Mouse (Mus musculus): ENCODE data around the gene Spop. TPM values are rescaled to one million over a fixed set of nuclear protein-coding genes. Genes with fewer than 3 reads are reported as not detected.

The Spop gene
- polyA plus RNA-seq, 1 experiment from 2014 or later = 168 TPM

DNA sequence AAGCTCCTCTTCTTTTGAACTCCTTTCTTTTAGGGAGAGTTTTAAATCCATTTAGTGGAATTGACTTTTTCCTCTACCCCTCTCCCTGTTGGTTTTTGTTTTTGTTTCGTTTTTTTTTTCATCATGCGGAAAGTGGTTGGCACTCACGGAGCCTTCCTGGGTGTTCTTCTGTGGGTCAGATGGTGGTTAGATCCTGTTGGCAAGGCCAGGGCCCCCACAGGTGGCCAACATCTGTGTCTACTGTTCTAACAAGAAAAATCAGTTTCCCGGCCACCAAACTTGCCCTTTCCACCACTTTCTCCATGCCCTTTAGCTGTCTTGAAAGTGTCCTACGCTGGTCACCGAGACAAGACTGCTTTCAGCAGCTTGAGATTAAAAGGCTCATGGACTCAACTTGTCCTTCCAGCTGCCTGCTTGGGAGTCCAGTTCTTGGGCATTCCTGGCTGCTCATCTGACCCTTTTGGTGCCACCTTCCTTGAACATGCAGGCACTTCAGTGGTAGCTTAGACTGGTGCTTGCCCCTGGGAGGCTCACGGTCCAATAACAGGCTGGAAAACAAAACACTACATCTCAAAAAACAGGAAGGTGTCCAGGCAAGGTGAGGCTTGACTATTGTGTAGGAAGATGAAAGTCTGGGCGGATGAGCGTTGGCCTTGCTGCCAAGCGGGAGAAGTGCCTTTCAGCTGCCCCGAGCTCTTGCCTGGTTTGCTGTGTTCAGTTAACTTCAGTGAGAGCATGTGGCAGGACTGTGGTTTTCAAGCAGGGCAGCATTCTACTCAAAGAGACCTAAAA lies 21.0 kb upstream of the Spop start:
- H3K4me3 ChIP-seq = no peak overlapping the region
- no peak for ATAC-seq (ENCODE audit: insufficient number of reproducible peaks, low FRiP score, low TSS enrichment, low read depth)
- H3K36me3 ChIP-seq = peaks cover 35% of the 10 kb centered on the region
- no peaks in the 10 kb centered on the region for H3K9me3 ChIP-seq
- H3K27ac ChIP-seq = peak overlapping the region; percentile 60
- 49% methylated on average over 11 of the region's 11 CpGs for WGBS
- no peak overlapping the region for H3K4me2 ChIP-seq
- H3K9ac ChIP-seq = no peak overlapping the region
- no peaks in the 10 kb centered on the region for H3K27me3 ChIP-seq
- H3K4me1 ChIP-seq = peaks cover 26% of the 10 kb centered on the region

DNA sequence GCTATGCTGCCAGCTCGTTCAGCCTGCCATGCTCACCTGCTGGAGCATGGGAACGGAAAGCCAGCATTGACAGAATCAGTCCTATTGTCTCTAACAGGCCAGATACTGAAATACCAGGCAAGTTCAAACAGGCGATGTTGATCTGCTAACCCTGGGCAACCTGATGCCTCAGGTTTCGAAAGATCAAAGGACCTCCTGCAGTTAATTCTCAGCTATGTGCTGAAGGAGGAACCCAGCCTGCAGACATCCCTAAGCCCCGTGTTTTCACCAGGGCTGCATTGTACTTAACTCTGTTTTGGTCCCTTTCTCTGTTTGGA lies 20.4 kb upstream of the Spop start:
- Histone ChIP-seq H3K27ac (peak overlapping the region; percentile 60; the same call in 1 of the 2 replicates), H3K4me3 (no peak overlapping the region), H3K4me1 (peaks cover 31% of the 10 kb centered on the region), H3K9me3 (no peaks in the 10 kb centered on the region), H3K36me3 (peaks cover 30% of the 10 kb centered on the region), H3K4me2 (no peak overlapping the region), H3K9ac (no peak overlapping the region), H3K27me3 (no peaks in the 10 kb centered on the region)
- no peak for ATAC-seq (ENCODE audit: insufficient number of reproducible peaks, low FRiP score, low TSS enrichment, low read depth)
- 26% methylated on average over 5 of the region's 5 CpGs for WGBS

DNA sequence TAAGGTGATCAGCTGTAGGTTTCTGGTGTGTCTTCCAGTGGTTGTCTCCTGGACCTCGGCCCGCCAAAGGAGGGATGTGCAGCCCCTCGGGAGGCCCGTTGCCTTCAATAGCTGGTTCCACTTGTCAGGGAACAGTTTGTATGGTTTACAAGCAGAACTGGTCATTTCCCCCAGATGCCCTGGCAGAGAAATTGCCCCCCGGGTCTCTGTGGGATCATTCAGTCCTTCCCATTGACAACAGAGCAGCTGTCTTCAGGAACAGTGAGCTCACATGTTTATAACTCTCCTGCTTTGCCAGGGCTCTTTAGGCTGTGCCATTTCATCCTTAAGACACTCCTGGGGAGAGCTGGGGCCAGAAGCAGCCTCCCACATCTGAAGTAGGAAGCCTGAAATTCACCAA lies 19.8 kb upstream of the Spop start:
- Histone ChIP-seq H3K9me3 (no peaks in the 10 kb centered on the region), H3K4me2 (no peak overlapping the region), H3K27me3 (no peaks in the 10 kb centered on the region; the same call in 1 of the 2 replicates), H3K36me3 (peaks cover 24% of the 10 kb centered on the region), H3K4me1 (peaks cover 31% of the 10 kb centered on the region), H3K9ac (no peak overlapping the region), H3K4me3 (no peak overlapping the region), H3K27ac (no peak overlapping the region)
- no peak for ATAC-seq (ENCODE audit: insufficient number of reproducible peaks, low FRiP score, low TSS enrichment, low read depth)
- WGBS = 30% methylated on average over 5 of the region's 5 CpGs

DNA sequence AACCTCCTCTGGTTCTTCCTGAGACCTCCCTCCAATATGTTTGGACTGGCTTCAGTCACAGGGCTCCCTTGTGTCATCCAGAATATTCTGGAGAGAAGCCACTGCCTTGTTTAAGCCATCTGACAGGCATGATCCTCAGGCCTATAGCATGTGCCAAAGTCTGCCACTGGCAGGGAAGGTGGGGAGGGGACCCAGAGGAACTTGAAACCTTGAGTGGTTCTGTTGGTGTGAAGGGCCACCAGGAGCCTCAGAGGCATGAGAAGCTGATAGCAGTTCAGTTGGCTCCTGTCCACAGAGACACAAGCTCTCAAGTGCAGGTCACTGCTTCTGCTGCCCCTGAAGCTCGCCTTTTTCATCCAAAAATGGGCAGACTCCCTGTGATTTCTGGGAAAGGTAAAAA lies 17.3 kb upstream of the Spop start:
- no peak overlapping the region for H3K4me2 ChIP-seq
- H3K9ac ChIP-seq = no peak overlapping the region
- H3K36me3 ChIP-seq = 0 out of 2 replicates have a peak, but pooled peaks cover 3% of the 10 kb centered on the region
- H3K27ac ChIP-seq = no peak overlapping the region
- peaks cover 3% of the 10 kb centered on the region; the same call in 1 of the 2 replicates for H3K27me3 ChIP-seq
- no peaks in the 10 kb centered on the region for H3K9me3 ChIP-seq
- peaks cover 31% of the 10 kb centered on the region for H3K4me1 ChIP-seq
- 50% methylated on average over 1 of the region's 1 CpGs for WGBS
- no peak overlapping the region for H3K4me3 ChIP-seq
- ATAC-seq (ENCODE audit: insufficient number of reproducible peaks, low FRiP score, low TSS enrichment, low read depth) = no peak

DNA sequence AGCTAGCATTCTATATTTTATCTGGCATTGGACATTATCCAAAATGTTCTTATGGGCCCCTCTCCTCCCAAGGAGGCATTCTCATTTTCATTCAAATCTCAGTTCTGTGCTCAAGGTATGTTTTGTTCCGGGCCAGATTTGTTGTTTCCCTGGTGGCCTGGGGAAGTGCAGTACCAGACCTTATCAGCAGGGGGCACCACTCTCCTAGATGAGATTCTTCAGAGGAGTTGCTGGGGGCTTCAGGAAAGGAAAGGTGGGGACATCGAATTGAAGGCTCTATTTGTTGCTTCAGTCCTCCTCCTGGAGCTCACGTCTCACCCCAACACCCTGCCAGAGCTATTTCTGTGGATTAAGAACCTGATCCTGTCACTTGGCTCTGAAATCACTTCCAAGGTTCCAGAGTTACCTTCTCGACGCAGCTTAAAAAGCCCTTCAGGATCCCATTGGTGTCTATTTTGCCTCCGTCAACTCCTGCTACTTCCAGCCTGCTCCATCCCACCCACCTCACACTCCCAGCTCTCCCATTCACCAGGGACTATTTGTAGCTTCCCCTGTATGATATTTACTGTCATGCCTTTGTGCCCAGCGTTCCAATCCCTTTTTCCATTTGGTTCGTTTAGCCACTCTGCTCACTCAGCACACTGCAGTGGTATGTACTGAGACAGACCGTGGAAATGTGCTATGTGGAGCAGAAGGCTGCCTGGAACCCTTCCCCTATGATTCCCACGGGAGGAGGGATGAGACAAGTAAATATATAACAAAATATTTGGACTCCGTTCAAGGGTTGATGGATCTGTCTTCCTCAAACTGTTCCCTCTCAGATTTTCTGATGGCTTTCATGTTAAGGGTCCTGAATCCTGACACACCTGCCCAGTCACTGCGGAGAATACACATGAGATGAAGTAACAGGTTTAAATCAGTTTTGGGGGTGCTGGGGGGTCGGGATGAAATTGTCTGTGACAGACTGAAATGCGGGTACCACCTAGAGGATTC lies 15.7 kb upstream of the Spop start:
- Histone ChIP-seq H3K4me3 (no peak overlapping the region), H3K4me2 (no peak overlapping the region), H3K9ac (no peak overlapping the region), H3K27ac (no peak overlapping the region), H3K4me1 (peaks cover 23% of the 10 kb centered on the region), H3K36me3 (no peaks in the 10 kb centered on the region), H3K9me3 (no peaks in the 10 kb centered on the region), H3K27me3 (peaks cover 3% of the 10 kb centered on the region; the same call in 1 of the 2 replicates)
- ATAC-seq (ENCODE audit: insufficient number of reproducible peaks, low FRiP score, low TSS enrichment, low read depth) = no peak
- WGBS = 54% methylated on average over 14 of the region's 14 CpGs

DNA sequence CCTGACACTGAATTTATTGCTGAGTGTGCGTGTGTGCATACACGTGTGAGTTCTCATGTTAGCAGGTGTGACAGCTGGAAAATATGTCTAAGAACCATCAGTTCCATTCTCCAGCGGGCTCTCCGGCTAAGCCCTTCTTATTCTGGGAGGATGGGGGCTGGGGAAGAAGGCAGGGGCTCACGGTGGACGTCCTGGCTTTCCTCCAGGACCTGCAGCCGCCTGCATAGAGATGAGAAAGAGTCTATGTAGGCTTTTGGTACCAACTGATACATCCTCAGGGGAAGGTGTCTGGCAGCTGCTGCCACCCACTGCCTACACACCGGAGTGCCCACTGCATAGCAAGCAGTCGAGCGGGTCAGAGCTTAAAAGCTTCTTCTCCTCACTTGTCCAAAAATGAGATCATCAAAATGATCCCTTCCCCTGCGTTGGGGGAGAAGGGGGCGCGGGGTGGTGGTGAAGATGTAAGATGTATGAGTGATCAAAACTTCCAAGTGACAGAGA lies 14.3 kb upstream of the Spop start:
- Histone ChIP-seq H3K36me3 (no peaks in the 10 kb centered on the region), H3K4me2 (no peak overlapping the region), H3K4me3 (no peak overlapping the region), H3K9ac (no peak overlapping the region), H3K4me1 (peaks cover 13% of the 10 kb centered on the region; the same call in 1 of the 2 replicates), H3K27ac (no peak overlapping the region), H3K9me3 (no peaks in the 10 kb centered on the region), H3K27me3 (peaks cover 3% of the 10 kb centered on the region; the same call in 1 of the 2 replicates)
- no peak for ATAC-seq (ENCODE audit: insufficient number of reproducible peaks, low FRiP score, low TSS enrichment, low read depth)
- WGBS = 70% methylated on average over 13 of the region's 13 CpGs

DNA sequence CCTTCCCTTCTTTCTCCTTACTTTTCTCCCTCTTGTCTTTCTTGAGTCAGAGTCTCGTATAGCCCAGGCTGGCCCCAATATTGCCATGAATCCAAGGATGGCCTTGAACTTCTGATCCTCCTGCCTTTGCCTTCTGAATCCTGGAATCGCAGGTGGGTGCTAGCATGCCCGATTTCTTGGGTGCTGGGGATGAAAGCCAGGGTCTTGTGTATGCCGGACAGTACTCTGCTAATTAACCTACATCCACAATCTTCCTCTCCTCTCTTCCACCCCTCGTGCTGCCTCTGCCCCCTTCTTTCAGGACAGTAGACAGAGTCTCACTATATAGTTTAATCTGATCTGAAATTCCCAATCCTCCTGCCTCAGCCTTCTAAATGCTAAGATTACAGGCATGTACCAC lies 12.3 kb upstream of the Spop start:
- no peaks in the 10 kb centered on the region for H3K36me3 ChIP-seq
- 86% methylated on average over 5 of the region's 5 CpGs for WGBS
- no peak overlapping the region for H3K9ac ChIP-seq
- H3K4me3 ChIP-seq = no peak overlapping the region
- H3K27me3 ChIP-seq = peaks cover 3% of the 10 kb centered on the region; the same call in 1 of the 2 replicates
- no peaks in the 10 kb centered on the region for H3K9me3 ChIP-seq
- no peak overlapping the region for H3K27ac ChIP-seq
- peaks cover 13% of the 10 kb centered on the region; the same call in 1 of the 2 replicates for H3K4me1 ChIP-seq
- H3K4me2 ChIP-seq = no peak overlapping the region
- ATAC-seq (ENCODE audit: insufficient number of reproducible peaks, low FRiP score, low TSS enrichment, low read depth) = no peak

DNA sequence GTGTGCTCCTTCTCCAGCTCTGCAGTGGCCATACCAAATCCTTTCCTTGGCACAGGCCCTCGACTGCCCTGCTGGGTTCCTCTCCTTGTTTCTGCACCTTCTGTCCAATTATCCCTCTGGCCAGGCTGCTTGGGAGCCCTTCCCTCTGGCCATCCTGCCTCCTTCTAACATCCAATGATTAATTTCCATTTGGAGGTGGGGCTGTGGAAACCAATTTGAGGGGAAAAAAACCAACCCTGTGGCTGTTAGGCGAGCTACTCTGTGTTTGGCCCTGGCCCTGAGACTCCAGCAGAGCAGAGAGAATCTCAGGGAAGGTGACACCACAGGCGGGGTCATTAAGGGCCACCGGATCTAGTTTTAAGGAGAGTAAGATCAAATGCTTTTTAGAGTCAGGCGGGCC lies 11.7 kb upstream of the Spop start:
- Histone ChIP-seq H3K27me3 (peaks cover 3% of the 10 kb centered on the region; the same call in 1 of the 2 replicates), H3K4me1 (peaks cover 13% of the 10 kb centered on the region; the same call in 1 of the 2 replicates), H3K4me3 (no peak overlapping the region), H3K4me2 (no peak overlapping the region), H3K9me3 (no peaks in the 10 kb centered on the region), H3K9ac (no peak overlapping the region), H3K27ac (no peak overlapping the region), H3K36me3 (no peaks in the 10 kb centered on the region)
- 19% methylated on average over 5 of the region's 5 CpGs for WGBS
- no peak for ATAC-seq (ENCODE audit: insufficient number of reproducible peaks, low FRiP score, low TSS enrichment, low read depth)

DNA sequence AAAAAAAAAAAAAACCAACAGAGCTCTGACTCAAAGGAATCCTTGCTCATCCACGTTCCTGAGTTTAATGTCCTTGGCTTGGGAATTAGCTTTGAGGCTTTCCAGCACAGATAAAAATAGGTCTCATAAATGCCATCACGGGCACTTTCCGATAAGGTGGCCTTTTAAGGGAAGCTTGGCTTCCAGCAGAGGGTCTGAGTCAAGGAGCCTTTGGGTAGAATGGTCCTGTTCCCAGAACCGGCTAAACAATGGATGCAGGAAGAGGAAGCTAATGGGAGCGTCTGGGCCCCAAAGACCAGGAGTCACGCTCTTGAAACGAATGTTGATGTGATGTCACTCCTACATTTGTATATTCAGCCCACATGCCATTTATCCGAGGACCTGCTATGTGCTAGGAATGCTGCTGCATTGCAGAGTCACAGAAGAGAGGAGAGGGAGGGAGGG lies 11.2 kb upstream of the Spop start:
- Histone ChIP-seq H3K4me2 (no peak overlapping the region), H3K4me3 (no peak overlapping the region), H3K36me3 (no peaks in the 10 kb centered on the region), H3K4me1 (peaks cover 13% of the 10 kb centered on the region; the same call in 1 of the 2 replicates), H3K27me3 (peaks cover 3% of the 10 kb centered on the region; the same call in 1 of the 2 replicates), H3K9me3 (no peaks in the 10 kb centered on the region), H3K9ac (no peak overlapping the region), H3K27ac (no peak overlapping the region)
- WGBS = 30% methylated on average over 8 of the region's 8 CpGs
- no peak for ATAC-seq (ENCODE audit: insufficient number of reproducible peaks, low FRiP score, low TSS enrichment, low read depth)

DNA sequence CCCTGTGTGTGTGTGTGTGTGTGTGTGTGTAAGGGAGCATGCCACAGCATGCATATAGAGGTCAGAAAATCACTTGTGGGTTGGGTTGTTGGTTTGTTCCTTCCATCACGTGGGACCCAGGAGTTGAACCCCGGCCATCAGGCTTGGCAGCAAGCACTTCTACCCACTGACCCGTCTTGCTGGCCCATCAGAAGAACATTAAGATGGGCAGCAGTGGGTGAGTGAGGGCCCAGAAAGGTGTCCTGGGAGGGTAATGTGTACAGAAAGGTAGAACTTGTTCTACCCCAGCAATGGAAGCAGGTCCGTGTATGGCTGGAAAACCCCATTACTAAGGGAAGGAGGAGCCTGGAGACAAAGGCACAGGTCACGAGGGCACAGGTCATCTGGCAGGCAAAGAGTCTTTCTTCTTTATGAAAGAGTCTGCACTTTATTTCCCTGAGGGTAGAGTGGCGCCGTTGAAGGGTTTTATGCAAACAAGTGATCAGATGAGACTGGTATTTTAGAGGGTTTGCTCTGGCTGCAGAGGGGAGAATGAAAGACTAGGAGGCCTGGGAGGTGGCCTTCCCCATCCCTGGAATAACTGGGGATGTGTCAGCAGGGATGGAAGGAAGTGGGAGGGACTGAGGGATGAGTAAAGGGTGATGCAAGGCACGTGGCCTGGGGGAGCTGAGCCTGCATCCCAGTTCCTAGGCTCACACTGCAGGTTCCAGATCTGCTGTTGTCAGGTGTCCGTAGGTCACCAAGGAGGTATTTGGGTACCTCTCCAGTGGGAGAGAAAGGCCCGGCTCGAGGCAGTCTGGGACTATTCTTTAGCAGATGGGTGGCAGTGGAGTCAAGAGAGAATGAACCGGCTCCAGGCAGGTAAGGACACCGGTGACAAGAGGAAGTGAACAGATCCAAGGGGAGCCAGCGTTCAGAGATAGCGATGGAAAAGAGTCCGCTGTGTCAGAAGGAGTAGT lies 10.2 kb upstream of the Spop start:
- Histone ChIP-seq H3K9me3 (no peaks in the 10 kb centered on the region), H3K27ac (no peak overlapping the region), H3K9ac (no peak overlapping the region), H3K27me3 (peaks cover 3% of the 10 kb centered on the region; the same call in 1 of the 2 replicates), H3K4me1 (peaks cover 6% of the 10 kb centered on the region; the same call in 1 of the 2 replicates), H3K36me3 (no peaks in the 10 kb centered on the region), H3K4me3 (no peak overlapping the region), H3K4me2 (no peak overlapping the region)
- 71% methylated on average over 16 of the region's 16 CpGs for WGBS
- no peak for ATAC-seq (ENCODE audit: insufficient number of reproducible peaks, low FRiP score, low TSS enrichment, low read depth)

DNA sequence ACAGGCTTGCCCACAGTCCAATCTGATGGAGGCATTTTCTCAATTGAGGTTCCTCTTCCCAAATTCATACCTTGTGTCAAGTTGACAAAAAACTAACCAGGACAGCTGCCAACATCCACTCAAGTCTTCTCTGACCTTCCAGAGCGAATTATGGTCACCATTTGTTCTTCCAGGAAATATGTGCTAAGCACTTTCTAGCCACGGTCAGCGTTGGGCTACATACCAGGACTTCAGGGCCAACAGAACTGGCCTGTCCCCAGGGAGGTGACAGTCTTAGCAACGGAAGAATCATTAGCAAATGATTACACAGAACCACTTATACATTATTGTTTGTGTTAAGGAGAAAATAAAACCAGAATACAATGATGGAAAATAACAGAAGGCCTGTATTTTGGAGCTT lies 8.1 kb upstream of the Spop start:
- H3K4me1 ChIP-seq = peaks cover 6% of the 10 kb centered on the region; the same call in 1 of the 2 replicates
- ATAC-seq (ENCODE audit: insufficient number of reproducible peaks, low FRiP score, low TSS enrichment, low read depth) = no peak
- WGBS = 74% methylated on average over 4 of the region's 4 CpGs
- no peak overlapping the region for H3K27ac ChIP-seq
- H3K4me2 ChIP-seq = no peak overlapping the region
- H3K36me3 ChIP-seq = no peaks in the 10 kb centered on the region
- no peak overlapping the region for H3K4me3 ChIP-seq
- H3K9ac ChIP-seq = no peak overlapping the region
- H3K9me3 ChIP-seq = no peaks in the 10 kb centered on the region
- H3K27me3 ChIP-seq = no peaks in the 10 kb centered on the region

Measured in limb, embryonic 15.5 days (tissue).